Mouse (Mus musculus) left cerebral cortex, adult 8-10 months (tissue): Measurements from ENCODE around the gene Gm20850. TPM values are rescaled to one million over a fixed set of nuclear protein-coding genes. Genes with fewer than 3 reads are reported as not detected.
"Not testable (repeated sequence)": the region's sequence is repeated elsewhere in the genome, so short reads cannot be mapped to it uniquely, and the experiment has no call there.

Experiments
- DNase-seq, 2 experiments: peaks; one replicate each; pipeline ENCODE4 v3.0.0; 2022; ENCODE audit warnings: low spot score in 2 of 2
- total RNA-seq, 4 experiments: library from RNA; stranded (reverse); gene quantifications; 2 replicates each; pipeline ENCODE4 v1.2.4; 2022

Gene Gm20850
- not detected for total RNA-seq

DNA sequence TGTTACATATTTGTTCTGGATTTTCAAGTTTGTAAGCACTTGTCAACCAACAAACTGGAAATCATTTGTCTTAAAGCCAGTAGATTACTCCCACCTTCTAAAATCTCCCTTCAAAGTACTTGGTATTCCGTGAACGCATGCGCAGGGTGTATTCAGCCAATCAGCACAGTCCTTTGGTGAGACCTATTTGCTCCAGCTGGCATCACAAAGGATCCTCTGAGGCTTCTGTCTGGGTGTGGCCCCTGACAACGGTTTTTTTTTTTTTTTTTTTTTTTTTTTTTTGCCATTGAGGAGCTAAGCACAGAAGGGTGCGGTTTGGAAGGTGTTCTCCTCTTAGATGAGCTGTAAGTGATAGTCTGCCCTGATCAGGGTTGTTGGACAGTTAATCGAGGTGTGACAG lies at the start of gene Gm20850:
Gene Gm20850 (plus strand): TSS at position 301 of the 400 bp plus-strand sequence.
- DNase-seq, result not testable (repeated sequence)
